Mouse (Mus musculus) lung, postnatal 0 days (tissue): Measurements from ENCODE around the gene Sptlc2.

Experiments
- CTCF ChIP-seq: IDR thresholded peaks from 2 replicates; pipeline ENCODE4 v1.5.1; 2016; ENCODE audit warnings: antibody characterized with exemption, mild to moderate bottlenecking
- EP300 ChIP-seq: IDR thresholded peaks from 2 replicates; pipeline ENCODE4 v1.6.1; 2016; ENCODE audit warnings: antibody characterized with exemption, mild to moderate bottlenecking, control low read depth

DNA sequence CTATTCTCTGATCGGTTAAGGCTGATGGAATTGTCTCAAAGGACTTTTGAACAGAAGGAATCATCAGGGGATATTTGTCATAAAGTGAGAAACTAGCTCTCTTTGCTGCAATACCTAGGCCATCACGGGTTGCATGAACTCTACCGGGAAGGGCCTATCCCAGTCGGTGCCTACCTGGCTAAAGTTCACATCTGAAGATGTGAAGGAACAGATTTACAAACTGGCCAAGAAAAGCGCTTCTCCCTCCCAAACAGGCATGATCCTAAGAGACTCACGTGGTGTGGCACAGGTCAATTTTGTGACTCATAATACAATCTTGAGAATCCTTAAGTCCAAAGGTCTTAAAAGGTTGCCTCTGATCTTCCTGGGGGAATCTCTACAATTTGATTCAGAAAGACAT, 6.2 kb upstream of the Sptlc2 start:
- no peak for TF ChIP-seq CTCF
- TF ChIP-seq EP300 = no peak
